ENCODE assay signal across 8 mouse cellular contexts in the genomic region with DNA sequence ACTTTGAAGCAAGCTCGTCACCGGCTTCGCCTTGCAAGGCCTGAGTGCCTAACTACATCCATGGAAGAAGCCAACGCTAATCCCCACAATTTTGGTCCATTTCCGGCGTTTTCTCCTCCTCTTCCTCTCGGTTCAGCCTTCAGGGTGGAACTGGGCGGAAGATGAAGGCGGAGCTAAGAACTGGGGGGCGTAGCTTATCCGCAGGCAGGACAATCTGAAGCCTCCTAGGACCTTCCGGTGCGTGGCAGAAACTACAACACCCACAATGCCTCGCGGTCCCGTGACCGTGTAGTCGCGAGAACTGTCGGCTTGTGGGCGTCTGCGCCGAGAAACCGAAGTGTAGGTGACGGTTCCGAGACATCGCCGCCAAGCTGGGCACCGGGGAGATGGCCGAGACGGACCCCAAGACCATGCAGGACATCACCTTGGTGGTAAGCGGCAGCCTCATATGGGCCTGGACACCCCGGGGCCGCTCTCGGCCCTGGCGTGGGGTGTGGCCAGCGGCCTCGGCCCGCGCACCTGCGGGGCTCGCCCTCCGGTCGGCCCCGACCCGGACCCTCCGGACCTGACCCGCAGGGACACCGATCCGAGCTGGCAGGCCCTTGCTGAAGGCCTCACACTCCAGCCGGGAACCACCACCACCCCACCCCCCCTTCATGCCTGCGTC. TPM values are rescaled to one million over a fixed set of nuclear protein-coding genes. Genes with fewer than 3 reads are reported as not detected.
DNase-seq lines count a peak whose midpoint lies in the region; ATAC-seq and TF ChIP-seq lines count a peak whose summit lies in the region.

A gene (plus strand): TSS at position 299 of the 667 bp plus-strand sequence.

- H3K27me3 ChIP-seq in C2C12 (ENCODE audit: control insufficient read depth, insufficient read depth, insufficient read length) (peaks cover 6% of the 10 kb centered on the region), myocyte (ENCODE audit: control insufficient read depth, insufficient read depth, insufficient read length) (peaks cover 6% of the 10 kb centered on the region)
- peaks cover 4% of the 10 kb centered on the region; the same call in 1 of the 2 replicates for H3K27me3 ChIP-seq in erythroblast, embryonic 14.5 days (ENCODE audit: control insufficient read depth)
- no peaks in the 10 kb centered on the region; the same call in 1 of the 2 replicates for H3K27me3 ChIP-seq in heart, embryonic 11.5 days (ENCODE audit: control insufficient read depth, insufficient read depth, low read length)
- H3K27me3 ChIP-seq in kidney, embryonic 16.5 days (ENCODE audit: insufficient read depth, low read length): no peaks in the 10 kb centered on the region
- H3K27me3 ChIP-seq in liver, adult 2 months (ENCODE audit: control insufficient read depth, insufficient read depth, low read length): no peaks in the 10 kb centered on the region
- no peaks in the 10 kb centered on the region for H3K27me3 ChIP-seq in splenic B cell, adult 2 months (ENCODE audit: control insufficient read depth, insufficient read depth, low read length, poor library complexity, severe bottlenecking)

- H3K79me2 ChIP-seq in C2C12 (ENCODE audit: control insufficient read depth, insufficient read depth) (peaks cover 14% of the 10 kb centered on the region), myocyte (ENCODE audit: control insufficient read depth, insufficient read depth) (peaks cover 10% of the 10 kb centered on the region)
- H3K79me2 ChIP-seq in liver, adult 2 months (ENCODE audit: control insufficient read depth, insufficient read depth, low read length): peaks cover 6% of the 10 kb centered on the region; the same call in 1 of the 2 replicates

- peaks cover 7% of the 10 kb centered on the region for H3K79me3 ChIP-seq in C2C12 (ENCODE audit: low read depth)

- H3K4me1 ChIP-seq in erythroblast, embryonic 14.5 days (ENCODE audit: control insufficient read depth): peaks cover 22% of the 10 kb centered on the region
- H3K4me1 ChIP-seq in heart, embryonic 11.5 days (ENCODE audit: control insufficient read depth, insufficient read depth, low read length): peaks cover 5% of the 10 kb centered on the region
- H3K4me1 ChIP-seq in kidney, embryonic 16.5 days (ENCODE audit: insufficient read depth, low read length): peaks cover 8% of the 10 kb centered on the region
- H3K4me1 ChIP-seq in liver, adult 2 months (ENCODE audit: control insufficient read depth, insufficient read depth, low read length): peaks cover 3% of the 10 kb centered on the region; the same call in 1 of the 2 replicates

- H3K9me3 ChIP-seq in erythroblast, embryonic 14.5 days (ENCODE audit: control insufficient read depth, low read length): peaks cover 18% of the 10 kb centered on the region
- H3K9me3 ChIP-seq in heart, embryonic 11.5 days (replicated peaks; ENCODE audit: control insufficient read depth, low read length): peaks cover 6% of the 10 kb centered on the region; the same call in 1 of the 2 replicates
- peaks cover 4% of the 10 kb centered on the region; the same call in 1 of the 2 replicates for H3K9me3 ChIP-seq in kidney, embryonic 16.5 days (ENCODE audit: low read length)

- H3K36me3 ChIP-seq in C2C12 (ENCODE audit: control insufficient read depth, insufficient read depth) (peaks cover 31% of the 10 kb centered on the region), myocyte (ENCODE audit: control insufficient read depth, insufficient read depth) (peaks cover 18% of the 10 kb centered on the region)
- peaks cover 30% of the 10 kb centered on the region for H3K36me3 ChIP-seq in erythroblast, embryonic 14.5 days (ENCODE audit: control insufficient read depth)
- peaks cover 18% of the 10 kb centered on the region for H3K36me3 ChIP-seq in heart, embryonic 11.5 days (ENCODE audit: control insufficient read depth, insufficient read depth, low read length)
- H3K36me3 ChIP-seq in kidney, embryonic 16.5 days (ENCODE audit: insufficient read depth, low read length): peaks cover 30% of the 10 kb centered on the region
- peaks cover 11% of the 10 kb centered on the region; the same call in 1 of the 2 replicates for H3K36me3 ChIP-seq in liver, adult 2 months (ENCODE audit: control insufficient read depth, insufficient read depth, low read length)
- no peaks in the 10 kb centered on the region; the same call in none of the 2 replicates for H3K36me3 ChIP-seq in splenic B cell, adult 2 months (ENCODE audit: control insufficient read depth, insufficient read depth, low read length, poor library complexity, severe bottlenecking)

- no peak; the same call in 1 of the 2 replicates for TF ChIP-seq POLR2A in brain, embryonic 14.5 days (IDR thresholded peaks at IDR 0.05; ENCODE audit: borderline replicate concordance, extremely low read depth, insufficient read depth, insufficient read length, poor library complexity, severe bottlenecking)
- TF ChIP-seq POLR2A in liver, adult 2 months (IDR thresholded peaks at IDR 0.05; ENCODE audit: extremely low read depth, insufficient read depth, low read length): peak; percentile 68
- peak; percentile 94 for TF ChIP-seq POLR2A in myocyte (IDR thresholded peaks at IDR 0.05; ENCODE audit: insufficient read length, low read depth)

- peak; percentile 98 for ATAC-seq in heart, embryonic 11.5 days (replicated peaks; ENCODE audit: insufficient number of reproducible peaks, low FRiP score, low TSS enrichment)
- ATAC-seq in kidney, embryonic 16.5 days (ENCODE audit: low FRiP score, low TSS enrichment): peak; percentile 98

- H3K4me3 ChIP-seq in C2C12 (ENCODE audit: insufficient read depth, poor library complexity, severe bottlenecking) (peak within 1 kb of the TSS; percentile 95), myocyte (peak within 1 kb of the TSS; percentile 74)
- H3K4me3 ChIP-seq in erythroblast, embryonic 14.5 days (replicated peaks): peak within 1 kb of the TSS; percentile 70
- H3K4me3 ChIP-seq in heart, embryonic 11.5 days (ENCODE audit: low read depth, low read length): peak within 1 kb of the TSS; percentile 92
- peak within 1 kb of the TSS; percentile 94 for H3K4me3 ChIP-seq in kidney, embryonic 16.5 days (ENCODE audit: low read length)
- peak within 1 kb of the TSS; percentile 79 for H3K4me3 ChIP-seq in liver, adult 2 months (ENCODE audit: insufficient read depth, low read depth, low read length)

- peak within 1 kb of the TSS; percentile 42; the same call in 1 of the 2 replicates for H3K27ac ChIP-seq in heart, embryonic 11.5 days (ENCODE audit: low read depth, low read length)
- 0 out of 2 replicates have a peak within 1 kb of the TSS, but pooled peaks have one; percentile 3 for H3K27ac ChIP-seq in kidney, embryonic 16.5 days (ENCODE audit: low read length)
- peak within 1 kb of the TSS; percentile 16; the same call in 1 of the 2 replicates for H3K27ac ChIP-seq in liver, adult 2 months (replicated peaks; ENCODE audit: insufficient read depth, low read depth, low read length)

- H3K4me2 ChIP-seq in heart, embryonic 11.5 days: peak within 1 kb of the TSS; percentile 84
- H3K4me2 ChIP-seq in kidney, embryonic 16.5 days (replicated peaks; ENCODE audit: low read depth, low read length): peak within 1 kb of the TSS; percentile 64
- peak within 1 kb of the TSS; percentile 78 for H3K4me2 ChIP-seq in myocyte (ENCODE audit: low read depth)

- H3ac ChIP-seq in C2C12 (ENCODE audit: control insufficient read depth, insufficient read length, low read depth): peak within 1 kb of the TSS; percentile 95
- peak within 1 kb of the TSS; percentile 63 for H3ac ChIP-seq in myocyte (ENCODE audit: control insufficient read depth, insufficient read length)

- 3% methylated on average over 52 of the region's 52 CpGs for WGBS in heart, embryonic 11.5 days (ENCODE audit: insufficient replicate concordance)
- 3% methylated on average over 50 of the region's 52 CpGs for WGBS in kidney, embryonic 16.5 days
- 3% methylated on average over 52 of the region's 52 CpGs for WGBS in liver, adult 2 months

- peak within 1 kb of the TSS; percentile 97 for H3K9ac ChIP-seq in heart, embryonic 11.5 days (ENCODE audit: low read depth, low read length)
- peak within 1 kb of the TSS; percentile 88 for H3K9ac ChIP-seq in kidney, embryonic 16.5 days (replicated peaks; ENCODE audit: low read length)
- peak within 1 kb of the TSS; percentile 84 for H3K9ac ChIP-seq in liver, adult 2 months (ENCODE audit: low read depth, low read length)

- DNase-seq in brain, embryonic 14.5 days (ENCODE audit: low read depth): peak; percentile 99
- peak; percentile 98 for DNase-seq in liver, adult 2 months (ENCODE audit: extremely low read depth, low read depth, low spot score)
- DNase-seq in splenic B cell, adult 2 months (ENCODE audit: low read depth, low spot score): peak; percentile 97

- TF ChIP-seq CTCF in C2C12 (IDR thresholded peaks at IDR 0.05; ENCODE audit: control insufficient read depth, insufficient read depth, insufficient read length): no peak
- TF ChIP-seq CTCF in brain, embryonic 14.5 days (IDR thresholded peaks at IDR 0.05; ENCODE audit: borderline replicate concordance, extremely low read depth, insufficient read depth, insufficient read length): no peak
- no peak for TF ChIP-seq CTCF in liver, adult 2 months (IDR thresholded peaks at IDR 0.05; ENCODE audit: low read depth, low read length)

TF ChIP-seq in C2C12, 6 proteins besides CTCF, POLR2A, EP300 and RAD21 (continues in another document):
- TF ChIP-seq FOSL1 (IDR thresholded peaks at IDR 0.05; ENCODE audit: insufficient read depth, low read length, poor library complexity, severe bottlenecking) (no peak), MYOG (IDR thresholded peaks at IDR 0.05; ENCODE audit: control insufficient read depth, extremely low read depth, insufficient read length) (no peak), USF1 (IDR thresholded peaks at IDR 0.05; ENCODE audit: low read depth) (peak; percentile 82), MAX (IDR thresholded peaks at IDR 0.05) (peak; percentile 77), CEBPB (IDR thresholded peaks at IDR 0.05; ENCODE audit: low read depth) (no peak)

TF ChIP-seq in myocyte, 11 proteins besides CTCF, POLR2A, EP300 and RAD21 (continues in another document):
- TF ChIP-seq USF1 (IDR thresholded peaks at IDR 0.05; ENCODE audit: low read depth) (peak; percentile 83), MYOD1 (IDR thresholded peaks at IDR 0.05; ENCODE audit: control insufficient read depth in 1 of 3, insufficient read length in 2 of 3, low read depth in 2 of 3) (peak in 1 of 3 experiments; percentile 4), E2F4 (IDR thresholded peaks at IDR 0.05; ENCODE audit: insufficient read depth) (no peak), CEBPB (IDR thresholded peaks at IDR 0.05; ENCODE audit: insufficient read depth, poor library complexity, severe bottlenecking) (no peak), TCF12 (IDR thresholded peaks at IDR 0.05; ENCODE audit: insufficient read depth, poor library complexity, severe bottlenecking) (no peak)

RNA-seq across cellular contexts. Expression of the gene that starts here (rescaled TPM):
- 135 TPM for polyA plus RNA-seq in C2C12 (2012; fragmentation: generic; extraction: Trizol)
- 380 and 399 TPM in 2 replicates for polyA plus RNA-seq in brain, embryonic 14.5 days (2012; rRNA removed)
- 1.7 and 1.9 TPM in 2 replicates for polyA plus RNA-seq in erythroblast, embryonic 14.5 days (2012)
- polyA plus RNA-seq in heart, embryonic 11.5 days (2014; fragmentation: Nextera tagmentation; extraction: Ambion mirVana): 276 and 298 TPM in 2 replicates
- 329 and 342 TPM in 2 replicates for polyA plus RNA-seq in kidney, embryonic 16.5 days (2015; fragmentation: Nextera tagmentation; extraction: Ambion mirVana)
- total RNA-seq in liver, adult 2 months (2014; rRNA removed): 62.1 and 69.2 TPM in 2 replicates
- 65.3 and 82.8 TPM in 2 replicates for polyA plus RNA-seq in liver, adult 2 months (2012; rRNA removed)
- polyA plus RNA-seq in myocyte (2012; fragmentation: generic; extraction: Trizol): 238 TPM

Comparison
In these comparisons a context has a peak if more than half of its experiments do, and no peak if none do; other contexts are left out.
1. Peak in every context shown above with its lines: DNase-seq, ATAC-seq, H3K4me3 ChIP-seq and H3K27ac ChIP-seq.
2. RNA of the gene that starts here (polyA plus RNA-seq): 380 to 399 TPM in brain, embryonic 14.5 days, 329 to 342 TPM in kidney, embryonic 16.5 days, 276 to 298 TPM in heart, embryonic 11.5 days, 238 TPM in myocyte (single experiment), 135 TPM in C2C12 (single experiment) and 65.3 to 82.8 TPM in liver, adult 2 months; 1.7 to 1.9 TPM in erythroblast, embryonic 14.5 days; every median in the first group is over 10 times any median in the second.